Mouse (Mus musculus): ENCODE results near the gene Met.

DNA sequence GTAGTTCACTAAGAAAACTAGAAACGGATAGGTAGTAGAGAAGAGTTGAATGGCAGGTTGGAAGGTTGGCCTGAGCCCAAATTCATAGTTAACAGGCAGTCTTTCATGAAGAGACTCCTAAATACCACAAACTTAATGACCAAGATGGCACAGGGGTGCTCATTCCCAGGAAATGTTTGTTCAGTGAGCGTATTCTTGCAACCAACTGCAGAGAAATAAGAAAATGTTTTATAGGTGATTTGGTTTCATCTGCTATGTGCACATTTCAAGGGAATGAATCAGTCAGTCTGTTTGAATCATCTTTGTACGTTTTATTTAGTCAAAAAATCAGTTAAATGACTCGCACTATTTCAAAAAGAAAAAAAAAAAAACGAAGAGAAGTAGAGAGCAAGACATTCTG is 21.6 kb downstream of the Met start:
- TF ChIP-seq CTCF (IDR thresholded peaks at IDR 0.05; ENCODE audit: borderline replicate concordance, control insufficient read depth, extremely low read depth, insufficient read depth, low read length, poor library complexity) (no peak), POLR2A (IDR thresholded peaks at IDR 0.05; ENCODE audit: control insufficient read depth, extremely low read depth, insufficient read depth, low read length, poor library complexity) (no peak)

Measured in thymus, adult 2 months (tissue).